Mouse (Mus musculus) MEL (cell line): ENCODE results near the gene Chl1.

Experiments used
- CHD1 ChIP-seq: IDR thresholded peaks from 2 replicates; pipeline ENCODE4 v1.6.1; 2012; ENCODE audit warnings: low read depth, mild to moderate bottlenecking, inconsistent platforms, low read length, improper control_type of control experiment
- CHD2 ChIP-seq: IDR thresholded peaks from 2 replicates; pipeline ENCODE4 v1.6.1; 2011; ENCODE audit warnings: low read length, improper control_type of control experiment
- CTCF ChIP-seq, 3 experiments: IDR thresholded peaks in 2 of 3; conservative IDR thresholded peaks in 1 of 3; 2 replicates each; pipeline ENCODE4 v1.5.1; 2011 to 2012; ENCODE audit warnings: low read length in 3 of 3, low read depth in 2 of 3, mild to moderate bottlenecking in 2 of 3, improper control_type of control experiment in 1 of 3, inconsistent platforms in 1 of 3, mixed read lengths in 1 of 3, moderate library complexity in 1 of 3; ENCODE audit not compliant: control insufficient read depth in 1 of 3, insufficient read depth in 1 of 3, poor library complexity in 1 of 3, severe bottlenecking in 1 of 3
- E2F4 ChIP-seq: IDR thresholded peaks from 2 replicates; pipeline ENCODE4 v1.6.1; 2011; ENCODE audit warnings: low read depth, low read length, improper control_type of control experiment, borderline replicate concordance
- ELF1 ChIP-seq: IDR thresholded peaks from 2 replicates; pipeline ENCODE4 v1.6.1; 2014; ENCODE audit warnings: low read depth, mild to moderate bottlenecking, inconsistent platforms, low read length, improper control_type of control experiment, moderate library complexity
- MAFK ChIP-seq: IDR thresholded peaks from 2 replicates; pipeline ENCODE4 v1.6.1; 2011; ENCODE audit warnings: low read depth, mild to moderate bottlenecking, low read length, improper control_type of control experiment, borderline replicate concordance
- MAX ChIP-seq: IDR thresholded peaks from 2 replicates; pipeline ENCODE4 v1.6.1; 2011; ENCODE audit warnings: low read length, improper control_type of control experiment
- SMC3 ChIP-seq: IDR thresholded peaks from 2 replicates; pipeline ENCODE4 v1.6.1; 2011; ENCODE audit warnings: low read depth, low read length, improper control_type of control experiment
- ZC3H11A ChIP-seq: IDR thresholded peaks from 2 replicates; pipeline ENCODE4 v1.6.1; 2012; ENCODE audit warnings: low read depth, mild to moderate bottlenecking, inconsistent platforms, low read length, improper control_type of control experiment

DNA sequence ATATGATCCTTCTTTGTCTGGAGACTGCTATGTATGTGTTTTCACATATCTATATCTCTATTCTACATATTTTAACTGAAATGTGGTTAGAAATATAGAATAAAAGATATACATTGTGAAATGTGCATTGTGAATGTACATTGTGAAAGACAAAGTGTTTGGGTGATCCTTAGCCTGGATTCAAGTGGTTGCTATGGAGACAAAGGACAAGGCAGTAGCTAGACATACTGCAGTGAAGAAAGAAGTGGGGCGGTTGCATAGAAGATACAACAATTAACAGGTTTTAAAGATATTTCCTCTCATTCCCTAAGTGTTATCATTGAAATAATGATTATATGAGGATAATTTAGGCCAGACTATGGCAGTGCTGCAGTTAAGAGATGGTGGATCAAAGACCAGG lies 146.4 kb downstream of the Chl1 start:
- TF ChIP-seq CHD2 (no peak), ZC3H11A (no peak), CHD1 (no peak), E2F4 (no peak), MAX (no peak), CTCF (IDR thresholded peaks at IDR 0.05 in 2 of 3, conservative IDR thresholded peaks at IDR 0.05 in 1 of 3; ENCODE audit: control insufficient read depth in 1 of 3, insufficient read depth in 1 of 3, low read depth in 2 of 3, low read length in 3 of 3, poor library complexity in 1 of 3, severe bottlenecking in 1 of 3) (no peak), ELF1 (no peak), MAFK (no peak), SMC3 (no peak)
